Mouse (Mus musculus): Measurements from ENCODE around the gene Gm10401. TPM values are rescaled to one million over a fixed set of nuclear protein-coding genes. Genes with fewer than 3 reads are reported as not detected.
"Not testable (repeated sequence)": the region's sequence is repeated elsewhere in the genome, so short reads cannot be mapped to it uniquely, and the experiment has no call there.

The Gm10401 gene
- total RNA-seq, 2 experiments from 2014 or later: not detected

GRCm38 (mm10) chr5:115118961-115119570 lies 21.0 kb upstream of the Gm10401 start, which contains the start of gene Acads:
Gene Acads, minus strand, starts transcription at chr5:115119346.
- DNase-seq: peak; percentile 59 to 61

DNA sequence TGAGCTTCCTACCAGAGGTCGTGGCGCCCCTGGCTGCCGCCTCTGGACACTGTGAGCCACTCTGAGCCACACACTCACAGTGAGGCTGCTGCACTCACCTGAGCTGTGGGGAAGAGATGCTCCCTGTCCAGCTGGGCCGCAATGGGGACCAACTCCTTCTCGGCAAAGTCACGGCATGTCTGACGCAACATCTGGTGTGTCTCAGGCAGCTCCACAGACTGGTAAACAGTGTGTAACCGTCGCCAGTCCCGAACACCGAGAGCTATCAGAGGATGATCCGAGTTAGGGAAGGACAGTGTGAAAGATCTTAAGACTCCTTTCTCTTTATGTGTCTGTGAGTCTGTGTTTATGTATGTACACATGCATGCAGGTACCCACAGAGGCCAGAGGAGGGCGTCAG lies 19.4 kb upstream of the Gm10401 start:
- DNase-seq: no peak

DNA sequence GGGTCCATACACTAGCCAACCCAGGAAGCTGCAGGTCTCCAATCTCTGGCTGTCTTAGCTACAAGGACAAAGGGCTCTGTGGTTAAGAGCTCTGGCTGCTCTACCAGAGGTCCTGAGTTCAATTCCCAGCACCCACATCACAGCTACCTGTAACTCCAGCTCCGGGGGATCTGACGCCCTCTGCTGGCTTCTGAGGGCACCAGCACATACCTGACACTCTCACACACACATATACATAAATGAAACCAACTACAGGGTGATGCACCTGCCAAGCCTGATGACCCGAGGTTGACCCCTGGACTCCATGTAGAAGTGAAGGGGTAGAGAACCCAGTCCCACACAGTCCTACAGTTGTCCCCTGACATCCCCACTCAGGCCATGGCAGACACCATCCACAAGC lies 18.3 kb upstream of the Gm10401 start:
- DNase-seq: no peak

DNA sequence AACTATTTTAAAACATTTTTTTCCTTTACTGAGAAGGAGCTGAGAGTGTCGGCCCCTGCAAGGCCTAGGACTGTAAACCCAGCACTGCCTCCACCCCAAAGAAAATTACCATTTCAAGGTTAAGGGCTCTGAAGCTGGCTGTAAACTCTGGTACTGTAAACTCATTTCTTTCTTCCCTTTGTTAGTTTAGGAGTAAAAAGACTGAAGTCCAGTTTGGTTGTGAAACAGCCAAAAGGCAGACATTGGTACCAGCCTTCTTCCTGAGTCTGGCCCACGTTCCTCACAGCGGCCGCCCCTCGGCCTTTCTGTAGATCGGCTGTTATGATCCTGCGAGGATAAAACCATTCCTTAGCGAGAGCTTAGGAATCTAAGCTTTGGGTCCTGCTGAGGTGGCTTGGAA lies 16.4 kb upstream of the Gm10401 start:
- DNase-seq: no peak

DNA sequence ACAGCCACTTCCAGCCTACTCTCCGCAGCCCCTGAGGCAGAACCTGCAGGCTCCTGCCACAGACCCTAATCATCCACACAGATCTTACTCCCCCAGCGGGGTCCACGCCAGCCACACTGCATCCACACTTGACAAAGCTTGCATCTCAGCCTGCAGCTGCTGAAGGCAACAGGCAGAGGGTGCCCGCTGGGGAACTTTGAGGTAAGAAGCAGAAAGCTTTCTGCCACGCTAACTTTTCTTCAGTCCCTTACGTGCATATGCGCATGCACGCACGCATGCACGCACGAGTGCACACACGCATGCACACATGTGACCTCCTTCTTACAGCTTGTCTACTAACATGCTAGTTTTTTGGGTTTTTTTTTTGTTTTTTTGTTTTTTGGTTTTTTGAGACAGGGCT lies 15.1 kb upstream of the Gm10401 start:
- no peak for DNase-seq

DNA sequence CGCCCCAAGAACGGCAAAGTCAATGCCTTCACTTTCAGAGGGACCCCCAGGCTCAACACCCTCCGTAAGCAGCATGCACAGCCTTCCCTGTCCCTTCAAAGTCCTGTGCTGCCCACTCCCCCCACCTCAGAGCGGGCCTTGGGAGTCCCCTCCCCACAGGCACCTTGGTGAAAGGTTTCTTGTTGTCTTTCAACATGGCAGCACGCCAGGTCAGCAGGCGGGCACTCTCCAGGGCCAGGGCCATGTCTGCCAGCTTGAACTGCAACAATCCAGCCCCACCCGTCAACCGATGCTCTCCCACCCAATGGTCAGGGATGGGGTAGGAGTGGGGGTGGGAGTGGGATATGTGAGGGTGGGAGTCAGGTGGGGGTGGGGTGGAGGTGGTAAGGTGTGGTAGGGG lies 13.1 kb upstream of the Gm10401 start:
- no peak for DNase-seq

- DNase-seq: not testable (repeated sequence)
Observed at GRCm38 (mm10) chr5:115103253-115103652, 5.2 kb upstream of the Gm10401 start.

DNA sequence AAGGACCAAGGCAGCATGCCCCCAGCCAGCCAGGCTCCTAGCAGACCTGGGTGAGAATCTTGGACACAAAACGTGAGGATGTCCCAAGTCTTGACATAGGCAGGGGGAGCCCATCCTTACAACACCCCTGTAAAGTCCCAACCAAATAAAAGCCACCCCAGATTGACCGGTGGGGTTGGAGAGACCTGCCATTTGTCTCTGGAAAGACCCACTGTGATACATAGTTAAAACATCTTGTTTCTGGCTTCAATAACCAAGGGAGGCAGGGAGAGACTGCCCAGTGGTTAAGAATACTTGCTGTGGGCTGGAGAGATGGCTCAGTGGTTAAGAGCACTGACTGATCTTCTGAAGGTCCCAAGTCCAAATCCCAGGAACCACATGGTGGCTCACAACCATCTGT lies 4.1 kb upstream of the Gm10401 start:
- DNase-seq: no peak

DNA sequence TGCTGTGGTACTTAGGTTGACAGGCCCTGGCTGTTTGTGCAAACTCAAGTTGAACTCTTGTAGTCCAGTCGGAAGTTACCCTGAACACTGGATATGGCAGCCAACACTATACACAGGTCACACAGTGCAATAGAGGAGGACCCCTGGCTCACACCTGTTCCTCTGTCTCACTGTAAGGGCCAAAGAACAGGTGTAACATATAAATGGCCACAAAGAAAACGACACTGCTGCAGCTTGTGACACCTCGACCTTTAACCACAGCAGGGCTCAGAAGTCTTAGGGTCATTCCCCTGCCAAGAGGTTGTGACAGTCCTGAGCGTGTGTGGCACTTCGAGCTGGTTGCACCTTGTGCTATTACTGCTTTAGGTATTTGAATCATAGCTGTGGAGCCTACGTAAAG lies 2.4 kb upstream of the Gm10401 start:
- no peak for DNase-seq

DNA sequence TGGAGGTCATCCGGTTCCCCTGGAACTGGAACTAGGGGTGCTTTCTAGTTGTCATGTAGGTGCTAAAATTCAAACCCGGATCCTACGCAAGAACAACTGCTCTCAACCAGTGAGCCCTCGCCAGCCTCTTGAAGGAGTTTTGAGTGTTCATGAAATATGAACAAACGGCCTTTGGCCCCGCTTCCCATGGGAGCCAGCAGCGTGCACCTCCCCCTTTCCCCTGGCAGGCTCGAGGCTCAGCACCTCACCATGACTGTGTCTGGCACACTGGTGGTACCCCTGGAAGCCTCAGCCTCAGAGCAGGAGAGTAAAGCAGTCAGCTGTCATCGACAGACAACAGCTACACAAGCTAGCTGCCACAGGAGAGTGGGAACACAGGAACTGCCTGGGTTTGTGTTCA lies 1.9 kb upstream of the Gm10401 start:
- DNase-seq: no peak

- DNase-seq: no peak
Observed at GRCm38 (mm10) chr5:115099530-115099929, 1.4 kb upstream of the Gm10401 start.

GRCm38 (mm10) chr5:115091776-115092175 lies 6.3 kb downstream of the Gm10401 start:
- DNase-seq: no peak

DNA sequence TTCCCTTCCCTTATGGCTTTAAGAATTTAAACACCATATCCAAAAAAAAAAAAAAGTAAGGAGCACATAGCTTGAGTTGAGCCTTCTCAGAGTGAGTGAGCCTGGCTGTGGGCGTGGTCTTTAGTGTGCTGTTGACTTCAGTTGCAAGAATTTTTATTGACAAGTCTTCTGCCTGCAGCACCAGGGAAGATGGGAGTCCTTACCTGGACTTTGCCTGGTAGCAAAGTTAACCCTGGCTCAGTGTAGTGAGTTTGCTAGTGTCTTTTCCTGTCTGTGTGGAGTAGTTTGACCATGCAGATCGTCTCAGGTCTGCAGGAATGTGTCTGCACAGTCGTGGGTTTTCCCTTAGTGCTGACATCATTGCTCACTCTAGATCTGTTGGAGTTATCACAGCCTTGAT lies 7.1 kb downstream of the Gm10401 start:
- no peak for DNase-seq

DNA sequence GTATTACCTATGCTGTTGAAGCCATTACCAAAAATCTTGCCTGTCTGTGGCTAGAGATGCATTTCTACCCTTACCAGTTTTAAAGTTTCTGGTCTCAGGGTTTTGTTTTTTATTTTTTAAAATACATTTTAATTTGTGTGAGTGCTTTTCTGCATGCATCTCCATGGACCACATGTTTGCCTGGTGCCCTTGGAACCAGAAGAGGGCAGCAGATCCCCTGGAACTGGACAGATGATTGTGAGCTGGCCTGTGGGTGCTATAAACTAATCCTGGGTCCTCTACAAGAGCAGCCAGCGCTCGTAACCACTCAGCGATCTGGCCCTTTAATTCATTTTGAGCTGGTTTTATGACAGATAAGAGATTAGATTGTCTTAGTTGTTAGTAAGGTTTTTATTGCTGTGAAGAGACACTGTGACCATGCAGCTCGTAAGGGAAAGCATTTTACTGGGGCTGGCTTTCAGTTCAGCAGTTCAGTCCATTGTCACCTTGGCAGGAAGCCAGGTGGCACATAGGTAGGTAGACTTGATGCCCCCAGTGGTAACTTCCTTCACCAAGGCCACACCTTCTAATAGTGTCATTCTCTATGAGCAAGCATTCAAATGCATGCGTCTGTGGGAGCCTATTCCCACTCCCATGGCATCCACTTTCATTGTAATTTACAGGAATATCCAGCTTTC lies 8.4 kb downstream of the Gm10401 start:
- no peak for DNase-seq

- DNase-seq: no peak
Observed at GRCm38 (mm10) chr5:115085675-115086074, 12.4 kb downstream of the Gm10401 start.

GRCm38 (mm10) chr5:115083492-115083891 lies 14.6 kb downstream of the Gm10401 start:
- DNase-seq: no peak

- DNase-seq: no peak
Observed at GRCm38 (mm10) chr5:115081636-115082035, 16.5 kb downstream of the Gm10401 start.

GRCm38 (mm10) chr5:115076144-115076901 lies 21.8 kb downstream of the Gm10401 start:
- peak in 1 of 2 experiments; percentile 45 for DNase-seq

DNA sequence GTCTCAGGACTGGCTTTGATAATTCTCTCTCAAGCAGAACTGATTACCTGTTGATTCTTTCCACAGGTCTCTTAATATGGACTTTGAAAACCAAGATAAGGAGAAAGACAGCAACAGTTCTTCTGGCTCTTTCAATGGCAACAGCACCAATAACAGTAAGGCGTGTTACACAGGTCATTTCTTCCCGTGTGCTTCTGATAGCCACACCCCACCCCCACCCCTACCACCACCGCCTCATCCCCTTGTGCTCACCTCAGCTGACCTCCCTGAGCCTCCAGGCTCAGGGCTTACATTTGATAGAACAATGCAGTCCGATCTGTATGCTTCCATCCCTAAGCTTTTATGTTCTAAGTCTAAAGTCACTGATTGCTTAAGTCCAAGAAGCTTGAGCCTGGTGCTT lies 23.3 kb downstream of the Gm10401 start:
- no peak for DNase-seq

DNA sequence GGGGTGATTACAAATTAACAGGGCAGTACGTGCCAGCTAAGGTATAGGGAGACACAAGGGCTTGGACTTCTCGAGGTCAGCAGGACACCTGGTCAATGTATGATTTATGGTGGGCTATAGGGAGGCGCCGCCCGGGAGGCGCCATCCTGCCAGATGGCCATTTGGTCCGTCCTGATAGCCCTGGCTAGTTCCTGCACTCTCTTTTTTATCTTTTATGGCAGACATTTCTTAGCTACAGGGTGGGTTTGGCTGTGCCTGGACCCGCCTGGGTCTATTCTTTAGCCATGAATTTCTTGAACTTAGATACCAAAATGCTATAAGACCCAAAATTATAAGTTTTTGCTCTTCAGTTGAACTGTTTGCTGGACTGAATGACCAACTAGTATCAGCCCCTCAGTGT lies 24.8 kb downstream of the Gm10401 start:
- DNase-seq: not testable (repeated sequence)

GRCm38 (mm10) chr5:115072143-115072542 lies 26.0 kb downstream of the Gm10401 start:
- DNase-seq: no peak

DNA sequence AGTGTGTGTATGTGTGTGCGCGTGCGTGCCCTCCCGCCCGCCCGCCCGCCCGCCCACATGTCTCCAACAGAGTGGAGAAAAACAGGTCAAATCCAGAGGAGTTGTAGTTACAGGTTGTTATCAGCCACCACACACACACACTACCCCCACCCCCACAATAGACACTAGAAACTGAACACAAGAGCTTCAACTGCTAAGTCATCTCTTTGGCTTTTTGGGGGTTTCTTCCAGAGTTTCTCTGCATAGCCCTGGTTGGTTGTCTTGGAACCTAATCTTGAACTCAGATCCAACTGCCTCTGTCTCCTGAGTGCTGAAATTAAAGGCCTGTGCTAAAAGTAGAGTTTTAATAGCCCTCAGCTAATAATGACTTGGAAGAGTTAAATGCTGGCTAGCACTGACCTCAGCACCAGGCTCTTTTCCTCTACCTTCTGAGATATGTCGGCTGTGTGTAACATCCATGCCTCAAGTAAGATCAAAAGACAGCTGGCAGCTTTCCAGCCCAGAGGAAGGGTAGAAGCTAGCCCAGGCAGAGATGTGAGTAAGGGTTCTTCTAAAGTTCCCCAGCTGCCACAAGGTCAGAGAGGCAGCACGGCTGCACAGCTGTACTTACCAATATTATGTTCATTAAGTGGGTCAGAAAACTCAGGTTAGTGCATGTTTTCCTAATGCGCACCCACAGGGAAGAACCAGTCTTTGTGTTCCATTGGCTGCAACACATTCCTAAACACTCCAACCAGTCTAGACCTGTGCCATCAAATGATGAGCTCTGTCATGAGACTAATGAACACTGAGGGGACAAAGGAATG lies 26.8 kb downstream of the Gm10401 start:
- no peak for DNase-seq

GRCm38 (mm10) chr5:115070457-115070856 lies 27.6 kb downstream of the Gm10401 start:
- DNase-seq: no peak
